Comparison of ENCODE assay signal across 8 mouse cellular contexts in the genomic region with DNA sequence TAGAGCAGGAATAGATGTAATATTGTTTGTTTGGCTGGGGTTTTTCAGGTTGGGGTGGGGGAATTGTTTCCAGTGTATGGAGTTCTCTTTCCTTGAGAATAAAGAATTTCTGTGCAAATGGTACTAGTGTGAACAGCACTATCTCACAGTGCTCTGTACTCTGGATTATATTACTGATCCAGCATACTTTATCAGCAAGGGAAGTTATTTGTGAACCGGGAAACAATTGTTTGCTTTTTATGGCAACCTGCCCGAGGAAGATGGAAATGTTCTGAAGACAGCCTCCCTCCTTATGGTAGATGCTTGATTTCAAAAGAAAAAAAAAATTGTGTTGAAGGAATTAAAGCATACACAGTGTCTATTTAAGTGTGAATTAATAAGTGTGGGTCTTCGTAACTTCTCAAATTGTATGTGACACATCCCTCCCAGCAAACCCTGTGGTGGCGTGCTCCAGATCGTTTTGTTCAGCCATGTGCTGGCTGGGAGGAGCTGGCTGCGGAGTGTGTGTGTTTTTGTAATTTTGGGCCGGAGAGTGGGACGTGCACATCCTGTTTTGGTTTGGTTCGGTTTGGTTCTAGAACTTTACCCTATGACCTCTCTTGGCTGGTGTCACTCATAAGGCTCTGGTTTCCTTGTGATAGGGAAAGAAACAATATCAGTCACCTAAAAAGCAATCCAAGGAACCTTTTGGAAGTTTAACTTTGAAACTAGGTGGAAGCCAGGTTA. TPM values are rescaled to one million over a fixed set of nuclear protein-coding genes. Genes with fewer than 3 reads are reported as not detected.
DNase-seq lines count a peak whose midpoint lies in the region; ATAC-seq and TF ChIP-seq lines count a peak whose summit lies in the region.

No protein-coding gene starts in this region.

- no peak overlapping the region for H3K27ac ChIP-seq in embryonic facial prominence, embryonic 14.5 days (replicated peaks; ENCODE audit: low read depth, low read length)
- H3K27ac ChIP-seq in embryonic facial prominence, embryonic 10.5 days (replicated peaks), result no peak overlapping the region
- peak overlapping the region; percentile 77 for H3K27ac ChIP-seq in kidney, adult 2 months (ENCODE audit: insufficient read depth, low read depth, low read length)
- H3K27ac ChIP-seq in lung, embryonic 16.5 days (ENCODE audit: low read length), result no peak overlapping the region

- no peak for TF ChIP-seq POLR2A in kidney, adult 2 months (IDR thresholded peaks at IDR 0.05; ENCODE audit: low read depth, low read length)

- no peak for TF ChIP-seq CTCF in kidney, adult 2 months (conservative IDR thresholded peaks at IDR 0.05; ENCODE audit: insufficient read depth, insufficient read length, low read depth, low read length)

- H3K27me3 ChIP-seq in embryonic facial prominence, embryonic 14.5 days (replicated peaks; ENCODE audit: control insufficient read depth, insufficient read depth, low read length), result no peaks in the 10 kb centered on the region
- no peaks in the 10 kb centered on the region for H3K27me3 ChIP-seq in embryonic facial prominence, embryonic 10.5 days (replicated peaks; ENCODE audit: low read depth, poor library complexity, severe bottlenecking)
- no peaks in the 10 kb centered on the region for H3K27me3 ChIP-seq in kidney, adult 2 months (replicated peaks; ENCODE audit: control insufficient read depth, insufficient read depth, low read length)
- no peaks in the 10 kb centered on the region for H3K27me3 ChIP-seq in lung, embryonic 16.5 days (ENCODE audit: control insufficient read depth, insufficient read depth, low read depth, low read length)

- 53% methylated on average over 9 of the region's 9 CpGs for WGBS in embryonic facial prominence, embryonic 14.5 days
- WGBS in embryonic facial prominence, embryonic 10.5 days, result 68% methylated on average over 9 of the region's 9 CpGs
- WGBS in kidney, adult 2 months, result 46% methylated on average over 9 of the region's 9 CpGs
- 37% methylated on average over 9 of the region's 9 CpGs for WGBS in lung, embryonic 16.5 days

- no peak overlapping the region for H3K4me3 ChIP-seq in embryonic facial prominence, embryonic 14.5 days (ENCODE audit: low read depth, low read length)
- no peak overlapping the region for H3K4me3 ChIP-seq in embryonic facial prominence, embryonic 10.5 days
- no peak overlapping the region for H3K4me3 ChIP-seq in kidney, adult 2 months (ENCODE audit: insufficient read depth, low read depth, low read length)
- no peak overlapping the region for H3K4me3 ChIP-seq in lung, embryonic 16.5 days (ENCODE audit: low read length)

- no peak overlapping the region for H3K4me2 ChIP-seq in embryonic facial prominence, embryonic 14.5 days (ENCODE audit: low read depth, low read length)
- H3K4me2 ChIP-seq in lung, embryonic 16.5 days (ENCODE audit: low read depth, low read length), result no peak overlapping the region

- H3K36me3 ChIP-seq in embryonic facial prominence, embryonic 14.5 days (ENCODE audit: control insufficient read depth, insufficient read depth, low read length), result no peaks in the 10 kb centered on the region
- 0 out of 2 replicates have a peak, but pooled peaks cover 4% of the 10 kb centered on the region for H3K36me3 ChIP-seq in embryonic facial prominence, embryonic 10.5 days (replicated peaks)
- no peaks in the 10 kb centered on the region for H3K36me3 ChIP-seq in kidney, adult 2 months (ENCODE audit: control insufficient read depth, insufficient read depth, low read length)
- H3K36me3 ChIP-seq in lung, embryonic 16.5 days (ENCODE audit: control insufficient read depth, insufficient read depth, low read length), result no peaks in the 10 kb centered on the region

- DNase-seq in embryonic facial prominence, embryonic 14.5 days (ENCODE audit: low spot score), result peak; percentile 32
- DNase-seq in embryonic facial prominence, embryonic 10.5 days (ENCODE audit: low spot score), result no peak
- peak; percentile 77 to 81 for DNase-seq in heart, adult 9 months (ENCODE audit: low spot score in 2 of 2)
- DNase-seq in kidney, adult 2 months, result peak; percentile 74
- no peak for DNase-seq in urinary bladder, postnatal 10 days (ENCODE audit: low spot score)
- DNase-seq in urinary bladder, adult 18-20 months (ENCODE audit: low spot score in 2 of 2), result no peak

- H3K9ac ChIP-seq in embryonic facial prominence, embryonic 14.5 days (ENCODE audit: low read depth, low read length), result no peak overlapping the region
- H3K9ac ChIP-seq in lung, embryonic 16.5 days (ENCODE audit: low read length), result no peak overlapping the region

- peaks cover 7% of the 10 kb centered on the region; the same call in 1 of the 2 replicates for H3K4me1 ChIP-seq in embryonic facial prominence, embryonic 14.5 days (ENCODE audit: control insufficient read depth, insufficient read depth, low read length)
- peaks cover 6% of the 10 kb centered on the region; the same call in 1 of the 2 replicates for H3K4me1 ChIP-seq in embryonic facial prominence, embryonic 10.5 days
- H3K4me1 ChIP-seq in kidney, adult 2 months (ENCODE audit: control insufficient read depth, insufficient read depth, low read length), result no peaks in the 10 kb centered on the region; the same call in 1 of the 2 replicates
- peaks cover 5% of the 10 kb centered on the region; the same call in 1 of the 2 replicates for H3K4me1 ChIP-seq in lung, embryonic 16.5 days (replicated peaks; ENCODE audit: control insufficient read depth, insufficient read depth, low read length)

- no peak for ATAC-seq in embryonic facial prominence, embryonic 14.5 days (ENCODE audit: low read depth)
- ATAC-seq in lung, embryonic 16.5 days (ENCODE audit: low read depth), result 0 out of 2 replicates have a peak, but pooled peaks have one; percentile 10
- ATAC-seq in activated CD4-positive, CD25-positive, alpha-beta regulatory T cell, adult 4 months, result no peak

- H3K9me3 ChIP-seq in embryonic facial prominence, embryonic 14.5 days (ENCODE audit: control insufficient read depth, low read length), result no peaks in the 10 kb centered on the region
- H3K9me3 ChIP-seq in embryonic facial prominence, embryonic 10.5 days, result no peaks in the 10 kb centered on the region
- H3K9me3 ChIP-seq in lung, embryonic 16.5 days (ENCODE audit: control insufficient read depth, low read length), result no peaks in the 10 kb centered on the region

RNA-seq across cellular contexts. Expression of a gene that starts 59.3 kb away (rescaled TPM):
- 25.0 and 29.2 TPM in 2 replicates for polyA plus RNA-seq in embryonic facial prominence, embryonic 14.5 days (2014; fragmentation: Nextera tagmentation; extraction: Ambion mirVana)
- polyA plus RNA-seq in embryonic facial prominence, embryonic 10.5 days (2016; fragmentation: Nextera tagmentation; extraction: Ambion mirVana), result 34.4 and 39.3 TPM in 2 replicates
- polyA plus RNA-seq in kidney, adult 2 months (2012; rRNA removed), result 5.9 and 6.2 TPM in 2 replicates
- polyA plus RNA-seq in lung, embryonic 16.5 days (2015; fragmentation: Nextera tagmentation; extraction: Ambion mirVana), result 21.9 and 22.1 TPM in 2 replicates
- polyA plus RNA-seq in activated CD4-positive, CD25-positive, alpha-beta regulatory T cell, adult 4 months (2017; shearing (Covaris generic)), result under 1 TPM in 1 of 2 experiments, not detected in 1; 0.29 TPM

Comparison
In these comparisons a context has a peak if more than half of its experiments do, and no peak if none do; other contexts are left out.
1. DNase-seq: peak in embryonic facial prominence, embryonic 14.5 days (single experiment), heart, adult 9 months (2 of 2) and kidney, adult 2 months (single experiment); none in embryonic facial prominence, embryonic 10.5 days (single experiment), urinary bladder, postnatal 10 days (single experiment) and urinary bladder, adult 18-20 months (0 of 2).